Mouse (Mus musculus) thymus, adult 2 months (tissue): ENCODE measurements around the gene Gm8232. TPM values are rescaled to one million over a fixed set of nuclear protein-coding genes. Genes with fewer than 3 reads are reported as not detected.
"Not testable (repeated sequence)": the region's sequence is repeated elsewhere in the genome, so short reads cannot be mapped to it uniquely, and the experiment has no call there.

Source experiments
- DNase-seq: peaks from one replicate; pipeline ENCODE4 v3.0.0; 2021
- H3K27ac ChIP-seq: fragments of 200-500 bp; 2 replicates; pipeline ENCODE4 v1.5.1; 2012; ENCODE audit warnings: low read length, control low read depth; ENCODE audit not compliant: control insufficient read depth, insufficient read depth
- H3K27me3 ChIP-seq: fragments of 200-500 bp; 2 replicates; pipeline ENCODE4 v1.6.1; 2012; ENCODE audit warnings: mild to moderate bottlenecking, low read length, moderate library complexity, mixed read lengths; ENCODE audit not compliant: control insufficient read depth, insufficient read depth
- H3K36me3 ChIP-seq: fragments of 200-500 bp; 2 replicates; pipeline ENCODE4 v1.6.1; 2012; ENCODE audit warnings: mild to moderate bottlenecking, low read length, moderate library complexity; ENCODE audit not compliant: control insufficient read depth, insufficient read depth
- H3K4me1 ChIP-seq: fragments of 200-500 bp; replicated peaks from 2 replicates; pipeline ENCODE4 v1.6.1; 2012; ENCODE audit warnings: low read length; ENCODE audit not compliant: control insufficient read depth, insufficient read depth
- H3K4me3 ChIP-seq: fragments of 200-500 bp; 2 replicates; pipeline ENCODE4 v1.5.1; 2012; ENCODE audit warnings: mild to moderate bottlenecking, low read length, control low read depth, moderate library complexity; ENCODE audit not compliant: control insufficient read depth, insufficient read depth
- WGBS: fragments of 180-500 bp; shearing (Covaris S2); methylation state at CpG from one replicate; pipeline ENCODE4 v1.1.7; 2018; 5-methylcytosine and 5-hydroxymethylcytosine counted together
- polyA plus RNA-seq: library from polyadenylated mRNA; depleted of rRNA; stranded (reverse); fragments of >200 nt; gene quantifications from 2 replicates; pipeline ENCODE4 v1.2.3, GENCODE M21; 2012; rRNA removed

Gm8232 gene
- polyA plus RNA-seq, result not detected in 2 replicates

DNA sequence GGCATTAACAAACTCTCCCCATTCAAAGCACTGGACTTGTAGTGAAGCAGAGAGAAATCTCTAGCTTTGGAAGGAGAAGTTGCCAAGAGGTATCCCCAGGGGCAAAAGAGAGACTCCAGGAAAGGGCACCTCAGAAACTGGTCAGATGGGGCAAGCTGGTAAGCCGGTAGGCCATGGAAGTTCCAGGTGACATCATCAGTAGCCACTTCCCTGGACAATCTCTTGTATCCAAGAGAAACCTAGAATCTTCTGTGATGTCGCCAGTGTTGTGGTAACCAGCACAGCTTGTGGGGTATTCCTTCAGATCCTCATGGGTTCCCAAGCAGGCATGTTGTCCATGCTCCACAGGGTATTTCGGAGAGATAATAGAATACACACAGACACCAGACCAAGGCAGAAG lies at the start of gene Gm8232:
TSS of gene Gm8232 (plus strand) at position 301 of the 400 bp plus-strand sequence.
- H3K27ac ChIP-seq, H3K36me3 ChIP-seq, H3K4me1 ChIP-seq, DNase-seq, H3K27me3 ChIP-seq, H3K4me3 ChIP-seq: not testable (repeated sequence)
- 94% methylated on average over 3 of the region's 3 CpGs for WGBS

GRCm38 (mm10) chr14:44384233-44384632 lies 49.2 kb upstream of the Gm8232 start:
- WGBS, result 82% methylated on average over 4 of the region's 4 CpGs

DNA sequence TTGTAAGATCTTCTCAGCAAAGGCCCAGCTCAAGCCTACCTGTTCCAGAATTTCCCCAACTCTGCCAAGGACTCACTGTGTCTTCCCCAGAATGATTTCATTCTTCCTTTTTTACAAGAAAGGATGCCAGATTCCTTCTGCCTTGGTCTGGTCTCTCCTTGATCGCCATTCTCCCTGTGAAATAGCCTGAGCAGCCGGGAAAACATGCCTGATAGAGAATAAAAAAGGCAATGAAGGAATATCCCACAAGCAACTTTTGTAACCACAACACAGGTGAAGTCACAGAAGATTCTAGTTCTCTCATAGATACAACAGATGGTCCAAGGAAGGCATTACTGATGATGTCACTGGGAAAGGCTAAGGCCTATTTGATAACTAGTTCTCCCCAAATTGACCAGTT lies 22.8 kb upstream of the Gm8232 start, which contains the start of gene Gm3371:
TSS of gene Gm3371 (minus strand) at position 101 of the 400 bp plus-strand sequence.
- not testable (repeated sequence) for H3K4me3 ChIP-seq, H3K27ac ChIP-seq, DNase-seq, H3K4me1 ChIP-seq, H3K36me3 ChIP-seq, H3K27me3 ChIP-seq
- WGBS, result 100% methylated on average over 1 of the region's 2 CpGs

More at GRCm38 (mm10) chr14:44384233-44384632, 49.2 kb upstream of the Gm8232 start:
- not testable (repeated sequence) for H3K4me3 ChIP-seq, DNase-seq, H3K27ac ChIP-seq, H3K27me3 ChIP-seq, H3K4me1 ChIP-seq, H3K36me3 ChIP-seq

Other genes with a start within 250 kb of the Gm8232 start
- not detected in 2 replicates for gene Gm8212, start 236.0 kb upstream of the Gm8232 start, polyA plus RNA-seq
- not detected in 2 replicates for gene 4930503E14Rik, start 220.4 kb upstream of the Gm8232 start, polyA plus RNA-seq
- gene Gm8220, start 148.1 kb upstream of the Gm8232 start, polyA plus RNA-seq, result not detected in 2 replicates
- gene Gm5930, start 95.1 kb upstream of the Gm8232 start, polyA plus RNA-seq, result 0.05 TPM in 1 of 2 replicates, not detected in the other
- gene Gm8229, start 68.3 kb upstream of the Gm8232 start, polyA plus RNA-seq, result not detected in 2 replicates
- gene Gm3371, start 22.9 kb upstream of the Gm8232 start, polyA plus RNA-seq, result not detected in 2 replicates
- gene BC061237, start 58.8 kb downstream of the Gm8232 start, polyA plus RNA-seq, result not detected in 2 replicates
- gene Gm17093, start 84.6 kb downstream of the Gm8232 start, polyA plus RNA-seq, result not detected in 2 replicates
- not detected in 2 replicates for gene Gm8247, start 149.5 kb downstream of the Gm8232 start, polyA plus RNA-seq
- not detected in 2 replicates for gene Gm5624, start 194.3 kb downstream of the Gm8232 start, polyA plus RNA-seq